Mouse (Mus musculus) cerebellum, adult 9-10 months (tissue): Measurements from ENCODE around the gene Gnaq.

Source experiments
- DNase-seq: peaks from one replicate; pipeline ENCODE4 v3.0.0; 2022

Gnaq gene

GRCm38 (mm10) chr19:16325911-16326310 is 193.3 kb downstream of the Gnaq start:
- DNase-seq: no peak

- DNase-seq: no peak
Observed at GRCm38 (mm10) chr19:16327401-16328073, 194.9 kb downstream of the Gnaq start.

- DNase-seq: peak; percentile 94
Observed at GRCm38 (mm10) chr19:16328074-16328850, 195.6 kb downstream of the Gnaq start.

- no peak for DNase-seq
Observed at GRCm38 (mm10) chr19:16329056-16329455, 196.4 kb downstream of the Gnaq start.

- no peak for DNase-seq
Observed at GRCm38 (mm10) chr19:16329648-16330047, 197.0 kb downstream of the Gnaq start.

GRCm38 (mm10) chr19:16330161-16330560 is 197.5 kb downstream of the Gnaq start:
- no peak for DNase-seq

- no peak for DNase-seq
Observed at GRCm38 (mm10) chr19:16331047-16331446, 198.4 kb downstream of the Gnaq start.

GRCm38 (mm10) chr19:16337866-16338530 is 205.4 kb downstream of the Gnaq start:
- DNase-seq: peak; percentile 47

- no peak for DNase-seq
Observed at GRCm38 (mm10) chr19:16339954-16340586, 207.4 kb downstream of the Gnaq start.

GRCm38 (mm10) chr19:16342702-16343101 is 210.1 kb downstream of the Gnaq start:
- DNase-seq: no peak

GRCm38 (mm10) chr19:16345516-16345915 is 212.9 kb downstream of the Gnaq start:
- DNase-seq: no peak

- DNase-seq: no peak
Observed at GRCm38 (mm10) chr19:16347037-16347436, 214.4 kb downstream of the Gnaq start.

- DNase-seq: peak; percentile 42
Observed at GRCm38 (mm10) chr19:16353701-16354136, 221.1 kb downstream of the Gnaq start.

- no peak for DNase-seq
Observed at GRCm38 (mm10) chr19:16358148-16358547, 225.5 kb downstream of the Gnaq start.

GRCm38 (mm10) chr19:16358905-16359304 is 226.3 kb downstream of the Gnaq start:
- peak; percentile 27 for DNase-seq

- DNase-seq: no peak
Observed at GRCm38 (mm10) chr19:16366465-16367063, 233.9 kb downstream of the Gnaq start.

- DNase-seq: no peak
Observed at GRCm38 (mm10) chr19:16367218-16367617, 234.6 kb downstream of the Gnaq start.

GRCm38 (mm10) chr19:16371680-16372079 is 239.0 kb downstream of the Gnaq start:
- no peak for DNase-seq

- no peak for DNase-seq
Observed at GRCm38 (mm10) chr19:16372752-16373486, 240.3 kb downstream of the Gnaq start.

- DNase-seq: no peak
Observed at GRCm38 (mm10) chr19:16375881-16376280, 243.2 kb downstream of the Gnaq start.

GRCm38 (mm10) chr19:16378565-16378964 is 245.9 kb downstream of the Gnaq start:
- DNase-seq: no peak

GRCm38 (mm10) chr19:16379687-16380086 is 247.1 kb downstream of the Gnaq start:
- DNase-seq: no peak
